Mouse (Mus musculus): Measurements from ENCODE around the gene Scn3b. TPM values are rescaled to one million over a fixed set of nuclear protein-coding genes. Genes with fewer than 3 reads are reported as not detected.

The Scn3b gene
- under 1 TPM in 1 of 2 experiments, not detected in 1; 0.01 TPM for polyA plus RNA-seq (2012; fragmentation: generic; extraction: Trizol)

DNA sequence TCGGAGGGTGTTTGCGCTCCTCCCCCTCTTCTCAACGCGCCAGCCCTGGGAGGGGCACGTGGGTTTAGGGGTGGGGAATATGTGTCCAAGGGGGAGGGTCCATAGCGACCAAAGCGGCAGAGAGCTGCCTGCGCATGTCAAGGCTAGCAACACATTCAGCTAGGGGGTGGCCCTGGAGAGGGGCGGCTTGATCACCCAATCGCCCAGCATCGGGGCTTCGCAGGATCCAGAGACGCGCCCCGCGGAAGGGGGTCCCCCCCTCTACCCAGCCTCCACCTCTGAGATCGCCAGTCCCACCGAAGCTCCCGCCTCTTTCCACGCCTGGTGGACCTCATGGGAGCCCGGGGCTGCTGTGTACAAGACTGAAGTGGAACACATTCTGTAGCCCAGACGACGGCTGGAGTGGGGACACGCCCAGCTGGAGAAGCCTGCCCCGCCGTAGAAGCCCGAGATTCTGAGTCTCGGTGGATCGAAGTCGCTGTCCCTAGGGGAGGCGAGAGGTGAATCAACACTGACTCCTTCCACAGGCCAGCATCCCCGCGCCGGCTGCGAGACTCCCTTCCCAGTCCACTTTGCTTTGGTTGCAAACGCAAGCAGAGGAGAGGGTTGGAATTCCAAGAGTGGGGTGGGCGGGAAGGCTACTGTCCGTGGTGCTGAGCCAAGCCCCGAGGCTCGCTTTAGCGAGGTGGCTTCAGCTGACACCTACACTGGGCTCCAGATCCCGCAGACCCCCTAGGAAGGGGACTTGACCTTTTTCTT lies at the start of gene Scn3b:
TSS of gene Scn3b (plus strand) at position 115 of the 759 bp plus-strand sequence.

Other genes starting within 250 kb of the Scn3b start
- not detected for gene Olfr981, start 247.8 kb upstream of the Scn3b start, polyA plus RNA-seq (2012; fragmentation: generic; extraction: Trizol)
- not detected for gene Olfr982, start 195.4 kb upstream of the Scn3b start, polyA plus RNA-seq (2012; fragmentation: generic; extraction: Trizol)
- gene Olfr983, start 175.6 kb upstream of the Scn3b start, polyA plus RNA-seq (2012; fragmentation: generic; extraction: Trizol) = not detected
- not detected for gene Olfr984, start 155.0 kb upstream of the Scn3b start, polyA plus RNA-seq (2012; fragmentation: generic; extraction: Trizol)
- not detected for gene Olfr985, start 139.0 kb upstream of the Scn3b start, polyA plus RNA-seq (2012; fragmentation: generic; extraction: Trizol)
- not detected for gene Tmem225, start 121.1 kb upstream of the Scn3b start, polyA plus RNA-seq (2012; fragmentation: generic; extraction: Trizol)
- not detected for gene Olfr986, start 88.3 kb upstream of the Scn3b start, polyA plus RNA-seq (2012; fragmentation: generic; extraction: Trizol)
- gene Zfp202, start 76.9 kb upstream of the Scn3b start, polyA plus RNA-seq (2012; fragmentation: generic; extraction: Trizol) = 1 to 10 TPM in 1 of 2 experiments, under 1 TPM in 1; 0.29 to 1.5 TPM